Mouse (Mus musculus) stomach, postnatal 0 days (tissue): Measurements from ENCODE around the gene Nudt7.

Source experiments
- CTCF ChIP-seq: IDR thresholded peaks from 2 replicates; pipeline ENCODE4 v1.5.1; 2016; ENCODE audit warnings: antibody characterized with exemption, low read depth, mild to moderate bottlenecking, moderate library complexity
- EP300 ChIP-seq: optimal IDR thresholded peaks from 2 replicates; pipeline ENCODE3; 2016; ENCODE audit warnings: antibody characterized with exemption

DNA sequence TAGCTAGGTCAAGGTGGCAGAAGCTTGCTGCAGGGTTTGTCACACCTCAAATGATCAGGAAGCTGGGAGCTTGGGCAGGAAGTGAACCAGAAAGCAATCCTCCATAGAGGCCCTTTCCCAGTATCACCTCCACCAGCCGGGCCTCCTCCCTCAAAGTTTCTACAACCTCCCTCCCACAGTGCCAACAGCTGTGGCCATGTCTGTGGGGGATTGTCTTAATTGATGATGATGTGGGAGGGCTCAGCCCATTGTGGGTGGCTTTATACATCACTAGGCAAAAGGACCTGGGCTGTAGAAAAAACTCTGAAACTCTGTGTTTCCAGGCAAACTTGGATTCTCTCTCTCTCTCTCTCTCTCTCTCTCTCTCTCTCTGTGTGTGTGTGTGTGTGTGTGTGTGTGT lies 18.3 kb upstream of the Nudt7 start:
- TF ChIP-seq EP300 (no peak), CTCF (no peak)
